Mouse (Mus musculus) hindbrain, embryonic 11.5 days (tissue): ENCODE measurements around the gene Hnrnpm. TPM values are rescaled to one million over a fixed set of nuclear protein-coding genes. Genes with fewer than 3 reads are reported as not detected.

ENCODE experiments used
- ATAC-seq: fragments of 200-750 bp; cut with Nextera tagmentation; 2 replicates; pipeline ENCODE4 v1.8.0; 2017; ENCODE audit warnings: mild to moderate bottlenecking, moderate TSS enrichment, moderate library complexity; ENCODE audit not compliant: low FRiP score
- DNase-seq: peaks from one replicate; pipeline ENCODE4 v3.0.0-alpha.2; 2015; ENCODE audit warnings: low spot score
- H3K27ac ChIP-seq: fragments of 300-500 bp; sonication (generic); 2 replicates; pipeline ENCODE4 v1.5.1; 2014; ENCODE audit warnings: mild to moderate bottlenecking, low read depth, low read length
- H3K27me3 ChIP-seq: fragments of 300-500 bp; sonication (generic); 2 replicates; pipeline ENCODE4 v1.6.1; 2014; ENCODE audit warnings: mild to moderate bottlenecking, low read length, moderate library complexity, mixed read lengths; ENCODE audit not compliant: control insufficient read depth, insufficient read depth
- H3K36me3 ChIP-seq: fragments of 300-500 bp; sonication (generic); 2 replicates; pipeline ENCODE4 v1.6.1; 2014; ENCODE audit warnings: mild to moderate bottlenecking, low read length, moderate library complexity, mixed read lengths; ENCODE audit not compliant: control insufficient read depth, insufficient read depth
- H3K4me1 ChIP-seq: fragments of 300-500 bp; sonication (generic); replicated peaks from 2 replicates; pipeline ENCODE4 v1.6.1; 2014; ENCODE audit warnings: low read length, mixed read lengths; ENCODE audit not compliant: control insufficient read depth, insufficient read depth
- H3K4me2 ChIP-seq: fragments of 300-500 bp; sonication (generic); replicated peaks from 2 replicates; pipeline ENCODE4 v1.6.1; 2014; ENCODE audit warnings: mild to moderate bottlenecking, low read depth, low read length
- H3K4me3 ChIP-seq: fragments of 300-500 bp; sonication (generic); 2 replicates; pipeline ENCODE4 v1.5.1; 2014; ENCODE audit warnings: low read depth, low read length
- H3K9ac ChIP-seq: fragments of 300-500 bp; sonication (generic); 2 replicates; pipeline ENCODE4 v1.6.1; 2014; ENCODE audit warnings: low read depth, low read length
- H3K9me3 ChIP-seq: fragments of 300-500 bp; sonication (generic); 2 replicates; pipeline ENCODE4 v1.6.1; 2016; ENCODE audit warnings: low read length; ENCODE audit not compliant: control insufficient read depth
- WGBS: fragments of 180-500 bp; shearing (Covaris S2); extraction: QIAGEN DNeasy Blood & Tissue Kit; methylation state at CpG from one replicate; pipeline ENCODE4 v1.1.7; 2014; 5-methylcytosine and 5-hydroxymethylcytosine counted together
- polyA plus RNA-seq: library from polyadenylated mRNA; unstranded; fragments of >200 nt; fragmentation: Nextera tagmentation; extraction: Ambion mirVana; gene quantifications from 2 replicates; pipeline ENCODE4 v1.2.1, GENCODE M21; 2014

Gene Hnrnpm
- polyA plus RNA-seq, 1 experiment from 2014 or later = 506 TPM

GRCm38 (mm10) chr17:33684671-33685231 is 1.9 kb downstream of the Hnrnpm start:
- ATAC-seq (peak; percentile 87), DNase-seq (peak; percentile 78)
- peak overlapping the region; percentile 87 for H3K4me2 ChIP-seq
- H3K27ac ChIP-seq = peak overlapping the region; percentile 93
- peak overlapping the region; percentile 100 for H3K9ac ChIP-seq
- WGBS = under 1% methylated on average over 42 of the region's 44 CpGs
- H3K4me1 ChIP-seq = peaks cover 8% of the 10 kb centered on the region
- no peaks in the 10 kb centered on the region for H3K27me3 ChIP-seq
- H3K9me3 ChIP-seq = no peaks in the 10 kb centered on the region
- no peaks in the 10 kb centered on the region for H3K36me3 ChIP-seq
- H3K4me3 ChIP-seq = peak overlapping the region; percentile 95

GRCm38 (mm10) chr17:33681767-33682166 is 4.9 kb downstream of the Hnrnpm start:
- DNase-seq (no peak), ATAC-seq (no peak)
- Histone ChIP-seq H3K9ac (no peak overlapping the region), H3K9me3 (no peaks in the 10 kb centered on the region), H3K36me3 (no peaks in the 10 kb centered on the region; the same call in 1 of the 2 replicates), H3K4me2 (0 out of 2 replicates have a peak overlapping the region, but pooled peaks have one; percentile 2), H3K4me3 (no peak overlapping the region), H3K27me3 (no peaks in the 10 kb centered on the region), H3K4me1 (peaks cover 8% of the 10 kb centered on the region), H3K27ac (no peak overlapping the region)

GRCm38 (mm10) chr17:33678771-33679170 is 7.9 kb downstream of the Hnrnpm start:
- Histone ChIP-seq H3K36me3 (peaks cover 3% of the 10 kb centered on the region), H3K4me2 (no peak overlapping the region), H3K27ac (no peak overlapping the region), H3K4me3 (no peak overlapping the region), H3K27me3 (no peaks in the 10 kb centered on the region), H3K4me1 (peaks cover 8% of the 10 kb centered on the region), H3K9ac (no peak overlapping the region), H3K9me3 (no peaks in the 10 kb centered on the region)
- DNase-seq (no peak), ATAC-seq (no peak)

- no peak overlapping the region for H3K4me3 ChIP-seq
- 96% methylated on average over 2 of the region's 2 CpGs for WGBS
- no peak overlapping the region for H3K27ac ChIP-seq
- H3K9ac ChIP-seq = no peak overlapping the region
- no peaks in the 10 kb centered on the region for H3K27me3 ChIP-seq
- no peaks in the 10 kb centered on the region for H3K4me1 ChIP-seq
- H3K36me3 ChIP-seq = peaks cover 3% of the 10 kb centered on the region
- H3K4me2 ChIP-seq = no peak overlapping the region
- ATAC-seq (no peak), DNase-seq (no peak)
- H3K9me3 ChIP-seq = no peaks in the 10 kb centered on the region
Measured at GRCm38 (mm10) chr17:33676086-33676485, 10.6 kb downstream of the Hnrnpm start.

- Histone ChIP-seq H3K9ac (no peak overlapping the region), H3K9me3 (no peaks in the 10 kb centered on the region), H3K27ac (no peak overlapping the region), H3K4me2 (no peak overlapping the region), H3K27me3 (no peaks in the 10 kb centered on the region), H3K36me3 (peaks cover 3% of the 10 kb centered on the region), H3K4me1 (no peaks in the 10 kb centered on the region), H3K4me3 (no peak overlapping the region)
- no peak for ATAC-seq
- no peak for DNase-seq
Measured at GRCm38 (mm10) chr17:33675452-33675851, 11.2 kb downstream of the Hnrnpm start.

- Histone ChIP-seq H3K4me2 (no peak overlapping the region), H3K4me3 (no peak overlapping the region), H3K9me3 (no peaks in the 10 kb centered on the region), H3K27ac (no peak overlapping the region), H3K36me3 (peaks cover 3% of the 10 kb centered on the region), H3K4me1 (no peaks in the 10 kb centered on the region), H3K27me3 (no peaks in the 10 kb centered on the region), H3K9ac (no peak overlapping the region)
- WGBS = 75% methylated on average over 1 of the region's 1 CpGs
- no peak for ATAC-seq
- DNase-seq = no peak
Measured at GRCm38 (mm10) chr17:33673837-33674236, 12.8 kb downstream of the Hnrnpm start.

GRCm38 (mm10) chr17:33669681-33670080 is 17.0 kb downstream of the Hnrnpm start:
- no peaks in the 10 kb centered on the region for H3K4me1 ChIP-seq
- no peaks in the 10 kb centered on the region for H3K36me3 ChIP-seq
- no peaks in the 10 kb centered on the region for H3K27me3 ChIP-seq
- no peak for ATAC-seq
- no peak for DNase-seq
- no peaks in the 10 kb centered on the region for H3K9me3 ChIP-seq
- H3K9ac ChIP-seq = no peak overlapping the region
- H3K4me3 ChIP-seq = no peak overlapping the region
- no peak overlapping the region for H3K4me2 ChIP-seq
- no peak overlapping the region for H3K27ac ChIP-seq
- whole genome bisulfite sequencing = 94% methylated on average over 3 of the region's 3 CpGs

GRCm38 (mm10) chr17:33666813-33667212 is 19.8 kb downstream of the Hnrnpm start:
- DNase-seq (no peak), ATAC-seq (no peak)
- Histone ChIP-seq H3K4me3 (no peak overlapping the region), H3K27ac (no peak overlapping the region), H3K9me3 (no peaks in the 10 kb centered on the region), H3K4me2 (no peak overlapping the region), H3K9ac (no peak overlapping the region), H3K4me1 (no peaks in the 10 kb centered on the region), H3K27me3 (no peaks in the 10 kb centered on the region), H3K36me3 (peaks cover 11% of the 10 kb centered on the region; the same call in 1 of the 2 replicates)
- WGBS = 91% methylated on average over 3 of the region's 3 CpGs

GRCm38 (mm10) chr17:33649781-33650475 is 36.7 kb downstream of the Hnrnpm start:
- Histone ChIP-seq H3K27ac (no peak overlapping the region), H3K4me1 (no peaks in the 10 kb centered on the region), H3K36me3 (peaks cover 22% of the 10 kb centered on the region), H3K4me3 (no peak overlapping the region), H3K27me3 (no peaks in the 10 kb centered on the region), H3K4me2 (no peak overlapping the region), H3K9ac (no peak overlapping the region), H3K9me3 (no peaks in the 10 kb centered on the region)
- ATAC-seq (0 out of 2 replicates have a peak, but pooled peaks have one; percentile 51), DNase-seq (no peak)
- 99% methylated on average over 34 of the region's 34 CpGs for WGBS
